Mouse (Mus musculus) stomach, embryonic 16.5 days (tissue): ENCODE results near the gene Pigm. TPM values are rescaled to one million over a fixed set of nuclear protein-coding genes. Genes with fewer than 3 reads are reported as not detected.

Experiments
- ATAC-seq: fragments of 200-750 bp; cut with Nextera tagmentation; 2 replicates; pipeline ENCODE4 v1.8.0; 2017; ENCODE audit warnings: moderate number of reproducible peaks, moderate TSS enrichment; ENCODE audit not compliant: insufficient read depth, low FRiP score
- H3K27ac ChIP-seq: fragments of 300-500 bp; sonication (generic); 2 replicates; pipeline ENCODE4 v1.5.1; 2014; ENCODE audit warnings: low read length
- H3K27me3 ChIP-seq: fragments of 300-500 bp; sonication (generic); 2 replicates; pipeline ENCODE4 v1.6.1; 2014; ENCODE audit warnings: low read length, control low read depth, mixed read lengths; ENCODE audit not compliant: control insufficient read depth, insufficient read depth
- H3K36me3 ChIP-seq: fragments of 300-500 bp; sonication (generic); 2 replicates; pipeline ENCODE4 v1.6.1; 2014; ENCODE audit warnings: low read length; ENCODE audit not compliant: control insufficient read depth, insufficient read depth
- H3K4me1 ChIP-seq: fragments of 300-500 bp; sonication (generic); 2 replicates; pipeline ENCODE4 v1.6.1; 2014; ENCODE audit warnings: low read length, control low read depth, mixed read lengths; ENCODE audit not compliant: control insufficient read depth, insufficient read depth
- H3K4me2 ChIP-seq: fragments of 300-500 bp; sonication (generic); 2 replicates; pipeline ENCODE4 v1.6.1; 2014; ENCODE audit warnings: low read depth, low read length, mixed read lengths
- H3K4me3 ChIP-seq: fragments of 300-500 bp; sonication (generic); replicated peaks from 2 replicates; pipeline ENCODE4 v1.5.1; 2014; ENCODE audit warnings: mild to moderate bottlenecking, low read length
- H3K9ac ChIP-seq: fragments of 300-500 bp; sonication (generic); 2 replicates; pipeline ENCODE4 v1.6.1; 2014; ENCODE audit warnings: low read length
- H3K9me3 ChIP-seq: fragments of 300-500 bp; sonication (generic); replicated peaks from 2 replicates; pipeline ENCODE4 v1.6.1; 2016; ENCODE audit warnings: low read length, control low read depth; ENCODE audit not compliant: control insufficient read depth
- WGBS: fragments of 180-500 bp; shearing (Covaris S2); extraction: QIAGEN DNeasy Blood & Tissue Kit; methylation state at CpG from one replicate; pipeline ENCODE4 v1.1.7; 2014; 5-methylcytosine and 5-hydroxymethylcytosine counted together
- polyA plus RNA-seq: library from polyadenylated mRNA; unstranded; fragments of >200 nt; fragmentation: Nextera tagmentation; extraction: Ambion mirVana; gene quantifications from 2 replicates; pipeline ENCODE4 v1.2.1, GENCODE M21; 2015

Pigm gene
- polyA plus RNA-seq, 1 experiment from 2014 or later = 6.4 TPM

DNA sequence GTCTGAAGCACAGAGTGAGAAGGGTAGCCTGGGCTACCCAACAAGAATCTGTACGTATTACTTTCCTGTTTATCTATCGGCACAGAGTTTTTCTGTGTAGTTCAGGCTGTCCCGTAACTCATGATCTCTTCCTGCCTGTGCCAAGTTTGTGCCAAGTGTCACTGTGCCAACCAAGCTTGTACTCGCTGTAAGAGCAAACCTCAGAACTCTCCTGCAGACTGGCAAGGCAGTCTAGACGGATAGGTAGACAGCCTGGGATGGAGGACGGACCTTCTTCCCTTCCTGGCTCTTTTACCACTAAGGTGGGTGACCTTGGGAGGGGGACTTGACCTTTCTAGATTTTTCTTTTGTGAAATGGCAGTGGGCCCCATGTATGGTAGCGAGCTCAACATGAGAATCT is 38.7 kb downstream of the Pigm start:
- H3K27me3 ChIP-seq = no peaks in the 10 kb centered on the region
- H3K4me1 ChIP-seq = 0 out of 2 replicates have a peak, but pooled peaks cover 4% of the 10 kb centered on the region
- no peaks in the 10 kb centered on the region for H3K9me3 ChIP-seq
- no peaks in the 10 kb centered on the region for H3K36me3 ChIP-seq
- 85% methylated on average over 7 of the region's 7 CpGs for WGBS
- H3K4me2 ChIP-seq = no peak overlapping the region
- H3K27ac ChIP-seq = no peak overlapping the region
- H3K4me3 ChIP-seq = no peak overlapping the region
- H3K9ac ChIP-seq = no peak overlapping the region
- no peak for ATAC-seq

DNA sequence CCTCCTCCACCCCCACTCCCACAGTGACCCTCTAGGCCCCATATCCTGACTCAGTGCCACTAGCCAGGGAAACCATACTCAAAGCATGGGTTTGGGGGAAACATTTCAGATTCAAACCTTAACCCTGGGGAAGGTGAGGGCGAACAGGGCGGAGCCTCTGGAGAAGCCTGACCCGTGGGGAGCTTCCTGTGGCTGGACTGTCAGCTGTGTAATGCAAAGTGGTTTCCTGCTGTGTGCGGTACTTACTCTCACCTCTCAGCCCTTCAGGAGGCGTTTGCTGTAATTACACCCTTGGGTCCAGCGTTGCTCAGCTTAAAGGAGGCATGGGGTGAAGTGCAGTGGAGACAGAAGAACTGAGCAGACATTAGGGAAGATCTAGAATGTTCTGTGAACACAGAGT is 41.8 kb downstream of the Pigm start:
- Histone ChIP-seq H3K27me3 (no peaks in the 10 kb centered on the region), H3K9me3 (no peaks in the 10 kb centered on the region), H3K4me1 (no peaks in the 10 kb centered on the region), H3K4me3 (no peak overlapping the region), H3K4me2 (no peak overlapping the region), H3K27ac (no peak overlapping the region), H3K9ac (no peak overlapping the region), H3K36me3 (no peaks in the 10 kb centered on the region)
- 27% methylated on average over 6 of the region's 6 CpGs for WGBS
- no peak for ATAC-seq

DNA sequence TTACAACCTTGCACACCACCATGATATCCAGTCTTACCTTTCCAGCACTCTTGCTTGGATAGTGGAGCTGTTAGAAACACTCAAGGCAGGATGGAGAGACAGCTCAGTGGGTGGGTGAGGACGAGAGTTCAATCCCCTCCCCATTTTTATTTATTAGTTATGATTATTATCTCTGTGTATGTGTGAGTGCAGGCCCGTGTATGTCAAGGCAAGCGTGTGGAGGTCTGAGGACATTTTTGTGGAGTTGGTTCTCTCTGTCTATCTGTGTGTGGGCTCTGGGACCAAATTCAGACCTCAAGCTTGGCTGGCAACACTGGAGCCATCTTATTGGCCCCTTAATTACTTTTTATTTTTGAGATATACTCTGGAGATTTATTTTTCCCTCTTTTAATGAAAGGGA is 42.3 kb downstream of the Pigm start:
- no peak overlapping the region for H3K4me3 ChIP-seq

DNA sequence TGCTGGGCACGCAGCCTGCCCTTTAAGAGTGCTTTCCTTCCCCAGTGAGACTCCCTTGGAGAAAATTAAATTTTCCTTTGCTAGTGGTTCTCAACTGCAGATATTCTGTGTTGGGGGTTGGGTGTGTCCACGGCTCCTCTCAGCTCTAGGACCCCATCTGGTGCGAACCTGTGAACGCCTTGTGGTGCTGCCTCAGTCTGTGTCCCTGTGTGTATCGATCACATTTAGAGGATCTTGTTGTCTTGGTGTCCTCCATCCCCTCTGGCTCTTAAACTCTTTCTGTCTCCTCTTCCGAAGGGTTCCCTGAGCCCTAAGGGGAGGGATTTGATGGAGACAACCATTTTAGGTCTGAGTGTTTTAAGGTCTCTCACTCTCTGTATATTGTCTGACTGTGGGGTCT is 43.8 kb downstream of the Pigm start:
- H3K36me3 ChIP-seq = no peaks in the 10 kb centered on the region
- WGBS = 83% methylated on average over 6 of the region's 6 CpGs
- H3K27me3 ChIP-seq = no peaks in the 10 kb centered on the region
- ATAC-seq = no peak
- H3K9me3 ChIP-seq = no peaks in the 10 kb centered on the region
- H3K4me1 ChIP-seq = no peaks in the 10 kb centered on the region; the same call in 1 of the 2 replicates
- no peak overlapping the region for H3K4me3 ChIP-seq
- H3K4me2 ChIP-seq = no peak overlapping the region
- H3K9ac ChIP-seq = no peak overlapping the region
- H3K27ac ChIP-seq = no peak overlapping the region

More for the DNA sequence above, 42.3 kb downstream of the Pigm start:
- no peaks in the 10 kb centered on the region for H3K36me3 ChIP-seq
- H3K4me1 ChIP-seq = no peaks in the 10 kb centered on the region; the same call in 1 of the 2 replicates
- no peak overlapping the region for H3K4me2 ChIP-seq
- WGBS = 66% methylated on average over 3 of the region's 3 CpGs
- no peak for ATAC-seq
- no peak overlapping the region for H3K27ac ChIP-seq
- no peaks in the 10 kb centered on the region for H3K9me3 ChIP-seq
- H3K9ac ChIP-seq = no peak overlapping the region
- H3K27me3 ChIP-seq = no peaks in the 10 kb centered on the region

DNA sequence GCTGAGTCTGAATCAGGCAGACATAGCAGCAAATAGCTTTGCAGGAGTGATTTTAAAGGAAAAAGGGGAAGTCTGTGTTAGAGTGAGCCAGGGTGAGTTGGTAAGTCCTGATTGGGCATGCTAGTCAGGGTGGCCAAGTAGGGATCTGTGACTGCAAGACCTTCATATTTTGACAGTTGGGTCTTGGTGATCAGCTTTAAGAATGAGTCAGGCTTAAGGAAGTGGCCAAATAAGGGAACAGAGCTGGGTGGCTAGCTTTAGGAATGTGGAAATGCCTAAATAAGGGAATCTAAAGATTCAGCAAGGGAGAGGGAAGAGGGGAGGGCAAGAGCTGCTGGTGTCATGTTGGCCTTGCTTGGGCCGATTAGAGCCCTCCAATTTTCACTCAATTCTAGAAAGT is 47.0 kb downstream of the Pigm start:
- H3K36me3 ChIP-seq = no peaks in the 10 kb centered on the region
- 50% methylated on average over 1 of the region's 1 CpGs for WGBS
- no peak overlapping the region for H3K4me2 ChIP-seq
- no peaks in the 10 kb centered on the region for H3K9me3 ChIP-seq
- no peak overlapping the region for H3K4me3 ChIP-seq
- H3K27me3 ChIP-seq = no peaks in the 10 kb centered on the region
- H3K4me1 ChIP-seq = no peaks in the 10 kb centered on the region; the same call in 1 of the 2 replicates
- H3K9ac ChIP-seq = no peak overlapping the region
- no peak for ATAC-seq
- no peak overlapping the region for H3K27ac ChIP-seq

DNA sequence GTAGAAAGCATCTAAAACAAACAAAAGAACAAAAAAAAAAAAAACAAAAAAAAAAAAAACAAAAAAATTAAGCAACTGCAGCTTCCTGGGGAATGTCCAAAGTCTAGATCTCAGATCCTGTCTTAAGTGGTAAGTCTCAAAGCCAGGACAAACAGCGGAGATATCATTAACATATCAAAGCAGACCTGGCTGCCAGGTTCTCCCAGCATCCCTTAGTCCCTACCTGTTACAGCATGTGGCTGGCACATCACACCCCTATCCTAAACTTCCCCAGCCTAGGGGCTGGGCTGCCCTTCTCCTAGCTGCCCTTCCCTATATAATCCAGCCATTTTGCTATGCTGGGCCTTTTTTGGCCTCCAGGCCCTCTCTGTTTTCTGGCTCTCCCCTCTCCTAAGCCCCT is 50.1 kb downstream of the Pigm start:
- no peak overlapping the region for H3K4me3 ChIP-seq
- ATAC-seq = no peak
- H3K27me3 ChIP-seq = no peaks in the 10 kb centered on the region
- H3K27ac ChIP-seq = no peak overlapping the region
- no peak overlapping the region for H3K9ac ChIP-seq
- peaks cover 7% of the 10 kb centered on the region for H3K4me1 ChIP-seq
- H3K36me3 ChIP-seq = no peaks in the 10 kb centered on the region
- no peaks in the 10 kb centered on the region for H3K9me3 ChIP-seq
- H3K4me2 ChIP-seq = no peak overlapping the region
- WGBS = 60% methylated on average over 1 of the region's 1 CpGs

DNA sequence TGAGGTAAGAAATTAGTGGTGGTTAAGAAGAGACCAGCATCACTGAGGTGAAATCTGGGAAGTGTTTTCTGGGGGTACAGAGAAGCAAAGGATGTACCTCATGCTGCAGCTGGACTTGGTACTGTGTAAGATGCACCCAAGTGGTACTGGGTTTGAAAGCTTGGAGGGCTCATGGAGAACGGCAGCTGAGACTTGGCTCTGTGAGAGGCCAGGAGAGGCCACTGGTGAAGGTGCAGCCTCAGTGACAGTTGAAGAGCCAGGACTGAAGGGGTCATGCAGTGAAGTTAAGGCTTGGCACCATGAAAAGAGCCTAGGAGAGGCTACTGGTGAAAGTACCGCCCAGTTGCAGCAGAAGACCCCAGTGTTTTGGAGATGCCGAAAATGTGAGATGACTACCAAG is 51.5 kb downstream of the Pigm start:
- peaks cover 20% of the 10 kb centered on the region for H3K4me1 ChIP-seq
- no peak for ATAC-seq
- 90% methylated on average over 3 of the region's 3 CpGs for WGBS
- no peaks in the 10 kb centered on the region for H3K9me3 ChIP-seq
- H3K27ac ChIP-seq = no peak overlapping the region
- no peaks in the 10 kb centered on the region for H3K36me3 ChIP-seq
- H3K4me3 ChIP-seq = no peak overlapping the region
- no peak overlapping the region for H3K4me2 ChIP-seq
- H3K27me3 ChIP-seq = no peaks in the 10 kb centered on the region
- H3K9ac ChIP-seq = no peak overlapping the region

DNA sequence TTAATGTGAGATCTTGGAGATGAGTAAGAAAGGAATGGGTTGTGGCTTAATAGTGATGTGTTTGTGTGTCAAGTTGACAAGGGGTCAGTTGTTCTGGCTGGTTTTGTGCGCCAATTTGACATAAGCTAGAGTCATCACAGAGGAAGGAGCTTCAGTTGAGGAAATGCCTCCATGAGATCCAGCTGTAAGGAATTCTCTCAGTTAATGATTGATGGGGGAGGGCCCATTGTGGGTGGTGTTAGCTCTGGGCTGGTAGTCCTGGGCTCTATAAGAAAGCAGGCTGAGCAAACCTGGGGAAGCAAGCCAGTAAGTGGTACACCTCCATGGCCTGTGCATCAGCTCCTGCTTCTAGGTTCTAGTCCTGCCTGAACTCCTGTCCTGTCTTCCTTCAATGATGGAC is 52.3 kb downstream of the Pigm start:
- no peak overlapping the region for H3K9ac ChIP-seq
- H3K9me3 ChIP-seq = no peaks in the 10 kb centered on the region
- H3K4me1 ChIP-seq = peaks cover 21% of the 10 kb centered on the region
- no peak for ATAC-seq
- no peaks in the 10 kb centered on the region for H3K27me3 ChIP-seq
- H3K36me3 ChIP-seq = no peaks in the 10 kb centered on the region
- WGBS = 58% methylated on average over 1 of the region's 1 CpGs
- no peak overlapping the region for H3K4me3 ChIP-seq
- H3K4me2 ChIP-seq = no peak overlapping the region
- no peak overlapping the region for H3K27ac ChIP-seq

DNA sequence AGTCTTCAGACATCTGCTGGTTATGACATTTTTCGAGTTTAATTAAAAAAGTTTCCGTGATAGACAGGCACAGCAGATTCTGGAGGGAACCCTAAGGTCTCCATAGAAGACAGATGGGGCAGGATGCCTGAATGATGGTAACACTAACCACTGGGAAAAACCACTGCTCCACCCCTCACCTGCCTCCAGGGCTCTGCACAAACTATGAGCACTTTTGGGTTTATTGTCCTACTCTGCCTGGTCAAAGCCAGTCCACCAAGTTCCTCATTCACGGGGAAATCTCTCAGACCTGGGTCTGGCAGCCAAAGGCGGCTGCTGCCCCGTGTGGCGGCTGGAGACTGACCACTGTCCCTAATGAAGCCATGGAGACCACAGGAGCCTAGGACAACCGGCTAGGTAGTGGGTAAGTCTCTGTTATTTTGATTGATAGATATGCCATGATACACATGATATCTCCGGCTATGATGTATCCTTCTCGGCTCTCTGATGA is 54.4 kb downstream of the Pigm start:
- H3K36me3 ChIP-seq = no peaks in the 10 kb centered on the region
- 0 out of 2 replicates have a peak overlapping the region, but pooled peaks have one; percentile 9 for H3K27ac ChIP-seq
- ATAC-seq = no peak
- H3K4me1 ChIP-seq = peaks cover 21% of the 10 kb centered on the region
- no peak overlapping the region for H3K9ac ChIP-seq
- no peaks in the 10 kb centered on the region for H3K9me3 ChIP-seq
- H3K27me3 ChIP-seq = no peaks in the 10 kb centered on the region
- no peak overlapping the region for H3K4me3 ChIP-seq
- WGBS = 47% methylated on average over 9 of the region's 9 CpGs
- H3K4me2 ChIP-seq = no peak overlapping the region
